Mouse (Mus musculus) MN1 (cell line): ENCODE measurements around the gene Tspan9.

Experiments
- DNase-seq: peaks from one replicate; pipeline ENCODE4 v3.0.0-alpha.2; 2016; ENCODE audit warnings: low spot score

The Tspan9 gene

GRCm38 (mm10) chr6:128036597-128036996, 106.8 kb downstream of the Tspan9 start:
- no peak for DNase-seq

GRCm38 (mm10) chr6:128035930-128036309, 107.5 kb downstream of the Tspan9 start:
- no peak for DNase-seq

GRCm38 (mm10) chr6:128035250-128035929, 108.0 kb downstream of the Tspan9 start:
- no peak for DNase-seq

GRCm38 (mm10) chr6:128034317-128035249, 108.8 kb downstream of the Tspan9 start:
- DNase-seq, result peak; percentile 66

- DNase-seq, result no peak
Observed at GRCm38 (mm10) chr6:128033868-128034250, 109.5 kb downstream of the Tspan9 start.

- DNase-seq, result no peak
Observed at GRCm38 (mm10) chr6:128033172-128033867, 110.1 kb downstream of the Tspan9 start.

- DNase-seq, result peak; percentile 47
Observed at GRCm38 (mm10) chr6:128032252-128033171, 110.9 kb downstream of the Tspan9 start.

GRCm38 (mm10) chr6:128031584-128031983, 111.8 kb downstream of the Tspan9 start:
- no peak for DNase-seq

GRCm38 (mm10) chr6:128031096-128031495, 112.3 kb downstream of the Tspan9 start:
- no peak for DNase-seq

- DNase-seq, result no peak
Observed at GRCm38 (mm10) chr6:128030475-128030874, 112.9 kb downstream of the Tspan9 start.

GRCm38 (mm10) chr6:128029517-128030348, 113.7 kb downstream of the Tspan9 start:
- no peak for DNase-seq

- DNase-seq, result no peak
Observed at GRCm38 (mm10) chr6:128028116-128028940, 115.1 kb downstream of the Tspan9 start.

GRCm38 (mm10) chr6:128025997-128026396, 117.4 kb downstream of the Tspan9 start:
- DNase-seq, result no peak

- no peak for DNase-seq
Observed at GRCm38 (mm10) chr6:128025581-128025980, 117.8 kb downstream of the Tspan9 start.

GRCm38 (mm10) chr6:128022207-128022606, 121.2 kb downstream of the Tspan9 start:
- no peak for DNase-seq

GRCm38 (mm10) chr6:128021931-128022202, 121.5 kb downstream of the Tspan9 start:
- DNase-seq, result no peak

- DNase-seq, result no peak
Observed at GRCm38 (mm10) chr6:128021106-128021930, 122.1 kb downstream of the Tspan9 start.

GRCm38 (mm10) chr6:128020521-128021057, 122.8 kb downstream of the Tspan9 start:
- no peak for DNase-seq

GRCm38 (mm10) chr6:128020053-128020452, 123.3 kb downstream of the Tspan9 start:
- no peak for DNase-seq
